Mouse (Mus musculus) central nervous system, embryonic 14 days (tissue): ENCODE data around the gene AC141477.1. TPM values are rescaled to one million over a fixed set of nuclear protein-coding genes. Genes with fewer than 3 reads are reported as not detected.

Experiments used
- polyA plus RNA-seq: library from polyadenylated mRNA; depleted of rRNA; stranded (reverse); fragments of >200 nt; gene quantifications from 2 replicates; pipeline ENCODE4 v1.2.3, GENCODE M21; 2012; rRNA removed

AC141477.1 gene
- polyA plus RNA-seq, result not detected in 2 replicates

DNA sequence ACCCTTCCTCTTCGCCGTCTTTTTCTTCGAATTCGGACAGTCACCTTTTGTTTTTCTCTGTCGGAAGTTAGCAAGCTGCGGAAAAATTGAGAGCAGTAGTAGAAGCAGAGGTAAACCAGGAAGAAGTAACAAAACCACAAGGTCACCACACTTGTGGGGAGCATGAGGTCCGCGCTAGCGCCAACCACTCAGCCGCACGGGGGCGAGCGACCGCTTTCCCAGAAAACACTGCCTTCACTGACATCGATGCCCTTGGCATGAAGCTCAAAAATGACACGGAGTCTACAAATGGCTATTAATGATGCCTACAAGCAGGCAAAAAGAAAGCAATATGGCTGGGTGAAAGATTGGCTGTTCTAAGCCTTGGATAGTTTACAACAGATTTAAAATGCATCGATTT is at the start of gene AC141477.1:
TSS of gene AC141477.1 (minus strand) at position 164 of the 400 bp plus-strand sequence.

DNA sequence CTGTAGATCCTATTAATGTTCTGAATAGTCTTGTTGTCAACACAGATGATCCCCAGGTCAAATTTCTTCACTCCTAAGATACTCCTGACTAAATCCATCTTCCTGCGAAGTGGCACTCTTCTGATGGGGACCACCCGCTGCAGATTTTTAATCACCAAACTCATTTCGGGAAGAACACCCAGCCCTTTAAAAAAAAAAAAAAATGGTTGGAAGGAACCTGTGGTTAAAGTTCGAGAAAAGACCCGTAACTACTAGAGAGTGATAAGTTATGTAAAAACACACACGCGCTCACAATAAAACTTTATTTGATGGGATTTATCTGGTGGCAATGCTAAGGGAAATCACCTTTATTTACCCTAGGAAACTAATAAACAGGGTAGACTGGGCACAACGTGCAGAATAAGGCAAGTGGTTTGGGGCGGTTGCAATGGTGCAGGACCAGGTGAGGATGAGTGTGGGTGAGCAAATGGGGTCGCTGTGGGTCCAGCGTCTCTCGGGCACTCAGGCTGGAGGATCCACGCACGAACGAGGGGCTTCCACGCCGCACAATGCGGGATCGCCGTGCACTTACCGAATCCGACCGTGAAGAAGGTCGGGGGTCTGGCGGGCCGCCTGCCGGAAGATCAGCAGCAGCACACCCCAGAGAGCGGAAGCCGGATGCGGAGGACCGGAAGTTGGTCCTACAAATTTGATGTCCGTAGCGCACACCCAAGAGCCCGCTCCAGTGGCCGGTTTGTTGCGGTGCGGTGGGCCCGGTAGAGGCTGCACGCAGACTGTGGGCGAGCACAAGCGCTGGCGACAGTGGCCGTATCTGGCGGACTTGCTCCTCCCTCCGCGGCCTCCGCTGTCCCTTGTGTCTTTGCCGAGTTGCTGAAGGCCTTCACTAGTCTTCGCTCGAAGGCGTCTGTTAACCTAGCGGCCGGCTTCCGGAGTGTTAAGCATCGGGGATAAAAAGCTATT is 28.2 kb upstream of the AC141477.1 start, which contains the start of the genes Mcm3ap and Ybey:
TSS of gene Mcm3ap (plus strand) at position 725 of the 960 bp plus-strand sequence.
TSS of gene Ybey (minus strand) at position 912 of the 960 bp plus-strand sequence.

DNA sequence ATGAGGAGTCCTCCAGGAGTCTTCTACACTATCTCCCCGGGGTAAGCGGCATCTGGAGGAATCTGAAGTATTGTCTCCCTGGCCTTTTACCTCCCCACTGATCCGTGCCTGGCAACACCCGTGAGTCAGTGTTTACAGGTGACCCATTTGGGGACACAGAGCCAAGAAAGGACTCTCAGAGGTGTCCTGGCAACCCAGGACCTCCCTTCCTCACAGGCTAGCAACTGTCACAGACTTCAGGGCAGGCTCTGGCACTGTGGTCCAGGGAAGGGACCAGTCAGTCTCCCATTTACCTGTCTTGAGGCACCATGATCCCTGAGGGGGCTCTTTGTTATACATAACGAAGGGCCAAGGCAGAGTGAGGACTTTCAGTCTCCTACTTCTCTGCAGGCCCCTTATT is 8.6 kb upstream of the AC141477.1 start, which contains the start of gene 2610028H24Rik:
TSS of gene 2610028H24Rik (plus strand) at position 231 of the 400 bp plus-strand sequence.

DNA sequence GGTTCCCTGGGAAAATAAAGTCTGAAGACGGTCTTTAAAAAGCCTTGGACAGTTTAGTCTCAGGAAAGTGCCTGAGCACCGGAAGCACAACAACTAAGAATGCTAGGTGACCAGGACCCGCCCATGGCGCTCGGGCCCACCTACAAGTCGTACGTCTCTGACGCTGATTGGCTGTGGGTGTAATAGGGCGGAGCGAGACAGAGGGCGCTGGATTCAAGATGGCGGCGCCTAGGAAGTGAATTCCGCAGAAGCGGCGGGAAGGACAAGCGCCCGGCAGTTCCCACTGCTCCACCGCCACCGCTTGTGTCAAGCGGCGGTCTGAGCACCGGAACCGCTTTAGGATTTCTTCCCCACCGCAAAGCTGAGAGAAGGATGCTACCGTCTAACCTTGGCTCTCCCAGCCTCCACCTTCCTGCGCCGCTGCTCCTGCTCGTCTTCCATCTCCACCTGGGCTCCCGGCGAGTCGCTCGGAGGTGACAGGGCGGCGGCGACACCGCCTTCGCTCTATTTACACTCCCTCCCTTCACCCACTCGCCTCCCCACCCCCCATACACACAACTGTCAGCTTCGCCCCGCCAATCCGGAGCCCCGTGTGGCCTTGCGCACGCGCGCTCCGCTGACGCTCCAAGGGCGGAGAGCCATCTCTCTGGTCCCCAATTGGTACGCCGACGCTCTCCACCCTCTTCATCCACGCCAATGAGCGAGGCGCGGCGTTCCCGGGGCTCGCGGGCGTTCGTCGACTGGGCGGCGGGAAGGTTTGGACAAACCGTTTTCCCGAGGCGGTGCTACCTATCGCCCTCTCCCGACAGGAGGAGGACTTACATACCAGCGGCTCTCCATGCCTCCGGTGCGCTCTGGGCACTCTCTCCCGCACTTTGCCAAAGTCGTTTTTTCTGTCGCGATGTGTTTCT is 2.2 kb upstream of the AC141477.1 start, which contains the start of gene Pcnt:
TSS of gene Pcnt (minus strand) at position 609 of the 911 bp plus-strand sequence.

Other genes with a start within 250 kb of the AC141477.1 start
- gene Prmt2, start 202.6 kb downstream of the AC141477.1 start, polyA plus RNA-seq, result 253 and 256 TPM in 2 replicates
- 1.6 and 9.6 TPM in 2 replicates for gene S100b, start 186.6 kb downstream of the AC141477.1 start, polyA plus RNA-seq
- 41.2 and 44.0 TPM in 2 replicates for gene Dip2a, start 95.2 kb downstream of the AC141477.1 start, polyA plus RNA-seq
- 27.2 and 33.1 TPM in 2 replicates for gene Pcnt, start 2.3 kb upstream of the AC141477.1 start, polyA plus RNA-seq
- gene 2610028H24Rik, start 8.6 kb upstream of the AC141477.1 start, polyA plus RNA-seq, result not detected in 2 replicates
- gene Mcm3ap, start 28.5 kb upstream of the AC141477.1 start, polyA plus RNA-seq, result 60.3 and 61.4 TPM in 2 replicates
- 3.4 TPM in 2 replicates for gene Ybey, start 28.7 kb upstream of the AC141477.1 start, polyA plus RNA-seq
- gene Lss, start 91.1 kb upstream of the AC141477.1 start, polyA plus RNA-seq, result 42.9 and 44.9 TPM in 2 replicates
- 0.29 and 0.37 TPM in 2 replicates for gene Spatc1l, start 121.8 kb upstream of the AC141477.1 start, polyA plus RNA-seq
- gene Ftcd, start 135.2 kb upstream of the AC141477.1 start, polyA plus RNA-seq, result 0.04 TPM in 2 replicates
- gene Col6a2, start 183.2 kb upstream of the AC141477.1 start, polyA plus RNA-seq, result 30.1 and 102 TPM in 2 replicates